21 mouse cellular contexts compared by ENCODE assay signal in the genomic region with DNA sequence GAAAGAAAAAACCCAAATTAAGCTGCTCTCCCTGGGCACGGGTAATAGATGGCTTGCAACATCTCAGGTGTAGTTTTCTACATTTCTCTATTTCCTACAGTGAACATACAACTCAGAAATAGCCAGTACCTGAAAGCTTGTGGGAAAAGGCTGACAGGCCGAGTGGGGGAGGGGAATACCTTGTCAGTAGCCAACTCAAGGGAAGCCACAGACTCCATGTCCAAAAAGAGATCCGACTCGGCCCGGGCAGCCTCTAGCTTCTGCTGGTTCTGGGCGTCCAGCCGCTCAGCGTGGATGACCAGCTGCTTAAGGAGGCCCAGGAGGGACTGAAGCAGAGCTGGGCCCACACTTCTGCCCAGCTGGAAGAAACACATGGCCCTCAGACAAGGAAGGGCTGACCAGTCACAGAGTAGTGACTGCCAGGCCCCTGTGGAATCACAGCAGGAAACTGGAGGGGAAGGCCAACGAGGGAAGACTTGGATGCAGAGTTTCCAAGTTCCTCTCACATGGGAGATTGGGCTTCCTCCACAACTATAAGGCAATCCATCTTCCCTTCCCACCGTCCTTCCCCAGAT. TPM values are rescaled to one million over a fixed set of nuclear protein-coding genes. Genes with fewer than 3 reads are reported as not detected.
DNase-seq lines count a peak whose midpoint lies in the region; ATAC-seq and TF ChIP-seq lines count a peak whose summit lies in the region.
"Had no signal": no experiment of that assay in that cellular context is flagged by ENCODE, and none has a peak within 500 bp of the region (broad histone marks: within the 10 kb centered on the region; RNA-seq: fewer than 3 reads in every experiment).

No protein-coding gene starts in this region.

- no peaks in the 10 kb centered on the region for H3K27me3 ChIP-seq in heart, postnatal 0 days (ENCODE audit: control insufficient read depth, insufficient read depth, low read length)
- H3K27me3 ChIP-seq: CH12.LX; embryonic facial prominence, embryonic 12.5 days; forebrain, embryonic 15.5 days; hindbrain, embryonic 13.5 days had no signal

- no peak overlapping the region for H3K27ac ChIP-seq in heart, postnatal 0 days (ENCODE audit: low read depth)
- H3K27ac ChIP-seq in left cerebral cortex, adult 2 months = no peak overlapping the region
- H3K27ac ChIP-seq: embryonic facial prominence, embryonic 12.5 days; forebrain, embryonic 15.5 days; hindbrain, embryonic 13.5 days; hindbrain, postnatal 0 days had no signal

- H3K4me1 ChIP-seq in heart, postnatal 0 days (ENCODE audit: control insufficient read depth, insufficient read depth) = no peaks in the 10 kb centered on the region
- H3K4me1 ChIP-seq: embryonic facial prominence, embryonic 12.5 days; forebrain, embryonic 15.5 days; hindbrain, embryonic 13.5 days had no signal

- no peak overlapping the region for H3K9ac ChIP-seq in heart, postnatal 0 days (replicated peaks; ENCODE audit: low read depth, low read length)
- H3K9ac ChIP-seq: embryonic facial prominence, embryonic 12.5 days; forebrain, embryonic 15.5 days; hindbrain, embryonic 13.5 days had no signal

- peaks cover 97% of the 10 kb centered on the region for H3K36me3 ChIP-seq in heart, postnatal 0 days (replicated peaks; ENCODE audit: control insufficient read depth, insufficient read depth, low read length)

- peak; percentile 46 to 61 for DNase-seq in cerebellum, postnatal 14 days
- DNase-seq in cerebellum, adult 9-10 months = no peak
- peak; percentile 34 for DNase-seq in heart, postnatal 0 days (ENCODE audit: low spot score)
- no peak for DNase-seq in heart, adult 8-10 months (ENCODE audit: low spot score)
- DNase-seq in left cerebral cortex, postnatal 4 days = peak; percentile 32
- DNase-seq in left cerebral cortex, adult 2 months (ENCODE audit: extremely low spot score in 1 of 2, low spot score in 2 of 2) = no peak
- peak; percentile 32 for DNase-seq in skeletal muscle tissue, adult 2 months (ENCODE audit: low read depth, low spot score)
- DNase-seq: adrenal gland, adult 8-10 months; cerebellum, adult 11 months; cerebellum, adult 8-10 months; gastrocnemius, postnatal 10 days; kidney, adult 11 months had no signal

- ATAC-seq in heart, postnatal 0 days (ENCODE audit: insufficient read depth, low read depth) = peak; percentile 62
- ATAC-seq: forebrain, embryonic 15.5 days; hindbrain, postnatal 0 days had no signal

- intact Hi-C loops in left cerebral cortex, postnatal 4 days (cut with DNase I) = no loop called here
- intact Hi-C loops in left cerebral cortex, adult 2 months (cut with DNase I) = no loop called here

- no peaks in the 10 kb centered on the region for H3K9me3 ChIP-seq in heart, postnatal 0 days (replicated peaks; ENCODE audit: control insufficient read depth, low read length)
- H3K9me3 ChIP-seq: embryonic facial prominence, embryonic 12.5 days; forebrain, embryonic 15.5 days; hindbrain, embryonic 13.5 days had no signal

- 71% methylated on average over 10 of the region's 10 CpGs for WGBS in heart, postnatal 0 days

- H3K4me3 ChIP-seq in heart, postnatal 0 days (ENCODE audit: low read depth, low read length) = no peak overlapping the region
- H3K4me3 ChIP-seq in left cerebral cortex, adult 2 months = no peak overlapping the region
- H3K4me3 ChIP-seq: embryonic facial prominence, embryonic 12.5 days; forebrain, embryonic 15.5 days; hindbrain, embryonic 13.5 days had no signal

- no peak overlapping the region for H3K4me2 ChIP-seq in heart, postnatal 0 days (ENCODE audit: low read depth, low read length)
- H3K4me2 ChIP-seq: embryonic facial prominence, embryonic 12.5 days; forebrain, embryonic 15.5 days; heart, embryonic 11.5 days; hindbrain, embryonic 13.5 days had no signal

- TF ChIP-seq CTCF in heart, postnatal 0 days (IDR thresholded peaks at IDR 0.05; ENCODE audit: low read depth) = no peak
- TF ChIP-seq CTCF in left cerebral cortex, adult 2 months (IDR thresholded peaks at IDR 0.05) = no peak

- TF ChIP-seq EP300 in heart, postnatal 0 days (IDR thresholded peaks at IDR 0.05; ENCODE audit: low read depth) = no peak

RNA-seq across cellular contexts. Expression of gene Urb1, which starts 34.2 kb away (rescaled TPM):
- 8.7 and 16.5 TPM in 2 replicates for total RNA-seq in heart, postnatal 0 days (2014; rRNA removed; ENCODE audit: low replicate concordance)
- 2.7 and 3.0 TPM in 2 replicates for polyA plus RNA-seq in heart, postnatal 0 days (2015; fragmentation: Nextera tagmentation; extraction: Ambion mirVana)
- total RNA-seq in heart, adult 8-10 months (2022) = 1 to 10 TPM; 5.7 to 9.1 (median 7.4) TPM
- 10 to 100 TPM; 15.9 to 18.5 TPM for total RNA-seq in left cerebral cortex, postnatal 4 days (2021)
- total RNA-seq in left cerebral cortex, adult 2 months (2021) = 10 to 100 TPM; 15.8 to 21.3 TPM

RNA-seq across cellular contexts. Expression of gene Mrap, which starts 38.0 kb away (rescaled TPM):
- 57.5 and 68.0 TPM in 2 replicates for total RNA-seq in heart, postnatal 0 days (2014; rRNA removed; ENCODE audit: low replicate concordance)
- 47.8 and 49.8 TPM in 2 replicates for polyA plus RNA-seq in heart, postnatal 0 days (2015; fragmentation: Nextera tagmentation; extraction: Ambion mirVana)
- total RNA-seq in heart, adult 8-10 months (2022) = 10 to 100 TPM; 13.4 to 20.0 (median 13.6) TPM
- not detected for total RNA-seq in left cerebral cortex, postnatal 4 days (2021)
- under 1 TPM in 1 of 2 experiments, not detected in 1; 0.47 TPM for total RNA-seq in left cerebral cortex, adult 2 months (2021)
- total RNA-seq: CH12.LX; common myeloid progenitor, adult 5-6 weeks; hematopoietic stem cell, adult 5-6 weeks had no signal
- polyA plus RNA-seq: forebrain, embryonic 15.5 days; hindbrain, embryonic 13.5 days; intestine, embryonic 14.5 days had no signal

RNA-seq across cellular contexts. Expression of gene Mis18a, which starts 48.8 kb away (rescaled TPM):
- total RNA-seq in heart, postnatal 0 days (2014; rRNA removed; ENCODE audit: low replicate concordance) = 10.6 and 21.2 TPM in 2 replicates
- polyA plus RNA-seq in heart, postnatal 0 days (2015; fragmentation: Nextera tagmentation; extraction: Ambion mirVana) = 13.2 and 14.5 TPM in 2 replicates
- 1 to 10 TPM; 2.1 to 3.7 (median 2.8) TPM for total RNA-seq in heart, adult 8-10 months (2022)
- 10 to 100 TPM; 11.3 TPM for total RNA-seq in left cerebral cortex, postnatal 4 days (2021)
- 1 to 10 TPM; 5.4 to 8.2 TPM for total RNA-seq in left cerebral cortex, adult 2 months (2021)

RNA-seq across cellular contexts. Expression of gene Eva1c, which starts 50.5 kb away (rescaled TPM):
- 3.2 and 11.4 TPM in 2 replicates for total RNA-seq in heart, postnatal 0 days (2014; rRNA removed; ENCODE audit: low replicate concordance)
- polyA plus RNA-seq in heart, postnatal 0 days (2015; fragmentation: Nextera tagmentation; extraction: Ambion mirVana) = 1.1 and 1.7 TPM in 2 replicates
- 1 to 10 TPM; 1.6 TPM for total RNA-seq in heart, adult 8-10 months (2022)
- 1 to 10 TPM in 1 of 2 experiments, under 1 TPM in 1; 0.96 to 1.4 TPM for total RNA-seq in left cerebral cortex, postnatal 4 days (2021)
- 1 to 10 TPM; 1.7 to 2.7 TPM for total RNA-seq in left cerebral cortex, adult 2 months (2021)
- total RNA-seq: CH12.LX; common myeloid progenitor, adult 5-6 weeks; hematopoietic stem cell, adult 5-6 weeks had no signal

Comparison
In these comparisons a context has a peak if more than half of its experiments do, and no peak if none do; other contexts are left out.
1. DNase-seq: peak in cerebellum, postnatal 14 days (2 of 2), heart, postnatal 0 days (single experiment), left cerebral cortex, postnatal 4 days (single experiment) and skeletal muscle tissue, adult 2 months (single experiment); none in cerebellum, adult 9-10 months (single experiment), heart, adult 8-10 months (single experiment) and left cerebral cortex, adult 2 months (0 of 2).
2. RNA of gene Mrap, which starts 38.0 kb away (total RNA-seq): 57.5 to 68.0 TPM in heart, postnatal 0 days and 13.4 to 20.0 TPM in heart, adult 8-10 months; 0.47 TPM in left cerebral cortex, adult 2 months and not detected in left cerebral cortex, postnatal 4 days; every median in the first group is over 4 times any median in the second.